Comparison of ENCODE assay signal across 7 mouse cellular contexts in genomic region chr17:84112411-84113031, GRCm38 (mm10).
DNase-seq lines count a peak whose midpoint lies in the region; ATAC-seq and TF ChIP-seq lines count a peak whose summit lies in the region.

No protein-coding gene starts in this region.

- peak; percentile 99 for DNase-seq in 3T3-L1 (ENCODE audit: low read depth, low spot score)
- DNase-seq in MN1 (ENCODE audit: low spot score): peak; percentile 76
- peak; percentile 81 to 83 for DNase-seq in heart, adult 2 months
- peak; percentile 66 to 74 for DNase-seq in kidney, postnatal 4 days
- no peak for DNase-seq in right cerebral cortex, adult 18-20 months

- no peak for ATAC-seq in erythroblast, adult 5-6 weeks (replicated peaks; ENCODE audit: low FRiP score, poor library complexity, severe bottlenecking)

- H3K27me3 ChIP-seq in heart, adult 2 months (ENCODE audit: control insufficient read depth, insufficient read depth, low read length): no peaks in the 10 kb centered on the region

- peak overlapping the region; percentile 28 for H3K9ac ChIP-seq in heart, adult 2 months (ENCODE audit: low read depth, low read length)

- TF ChIP-seq EP300 in heart, adult 2 months (IDR thresholded peaks at IDR 0.05; ENCODE audit: insufficient read depth, low read depth, low read length): peak; percentile 90

- no peak overlapping the region for H3K4me3 ChIP-seq in heart, adult 2 months
- H3K4me3 ChIP-seq in olfactory bulb, adult 2 months (ENCODE audit: insufficient read depth, low read depth, low read length): no peak overlapping the region

- H3K79me2 ChIP-seq in heart, adult 2 months (replicated peaks; ENCODE audit: control insufficient read depth, insufficient read depth, low read length): no peaks in the 10 kb centered on the region

- intact Hi-C loops in heart, adult 2 months (cut with DNase I): loop anchor here (1.0 to 5.0 kb wide), 5 partner anchors 84 to 275 kb away; no protein-coding TSS in a partner anchor

- H3K4me1 ChIP-seq in heart, adult 2 months (ENCODE audit: control insufficient read depth, insufficient read depth, low read length): peaks cover 28% of the 10 kb centered on the region
- H3K4me1 ChIP-seq in olfactory bulb, adult 2 months (ENCODE audit: control insufficient read depth, insufficient read depth, low read length): peaks cover 18% of the 10 kb centered on the region

- WGBS in heart, adult 2 months: 27% methylated on average over 6 of the region's 6 CpGs
- WGBS in olfactory bulb, adult 2 months: 58% methylated on average over 6 of the region's 6 CpGs

- no peak for TF ChIP-seq CTCF in heart, adult 2 months (IDR thresholded peaks at IDR 0.05)
- no peak for TF ChIP-seq CTCF in olfactory bulb, adult 2 months (IDR thresholded peaks at IDR 0.05; ENCODE audit: insufficient read depth, low read depth, low read length)

- H3K27ac ChIP-seq in heart, adult 2 months: peak overlapping the region; percentile 79
- H3K27ac ChIP-seq in olfactory bulb, adult 2 months (ENCODE audit: insufficient read depth, low read depth, low read length): 0 out of 2 replicates have a peak overlapping the region, but pooled peaks have one; percentile 21

- peak; percentile 38; the same call in 1 of the 2 replicates for TF ChIP-seq POLR2A in heart, adult 2 months (IDR thresholded peaks at IDR 0.05; ENCODE audit: insufficient read depth, low read depth, low read length)
- no peak for TF ChIP-seq POLR2A in olfactory bulb, adult 2 months (IDR thresholded peaks at IDR 0.05; ENCODE audit: insufficient read depth, low read depth, low read length)

- H3K36me3 ChIP-seq in heart, adult 2 months (ENCODE audit: control insufficient read depth, insufficient read depth, low read length): no peaks in the 10 kb centered on the region
